Mouse (Mus musculus): ENCODE results near the gene Cps1.

Gene Cps1

DNA sequence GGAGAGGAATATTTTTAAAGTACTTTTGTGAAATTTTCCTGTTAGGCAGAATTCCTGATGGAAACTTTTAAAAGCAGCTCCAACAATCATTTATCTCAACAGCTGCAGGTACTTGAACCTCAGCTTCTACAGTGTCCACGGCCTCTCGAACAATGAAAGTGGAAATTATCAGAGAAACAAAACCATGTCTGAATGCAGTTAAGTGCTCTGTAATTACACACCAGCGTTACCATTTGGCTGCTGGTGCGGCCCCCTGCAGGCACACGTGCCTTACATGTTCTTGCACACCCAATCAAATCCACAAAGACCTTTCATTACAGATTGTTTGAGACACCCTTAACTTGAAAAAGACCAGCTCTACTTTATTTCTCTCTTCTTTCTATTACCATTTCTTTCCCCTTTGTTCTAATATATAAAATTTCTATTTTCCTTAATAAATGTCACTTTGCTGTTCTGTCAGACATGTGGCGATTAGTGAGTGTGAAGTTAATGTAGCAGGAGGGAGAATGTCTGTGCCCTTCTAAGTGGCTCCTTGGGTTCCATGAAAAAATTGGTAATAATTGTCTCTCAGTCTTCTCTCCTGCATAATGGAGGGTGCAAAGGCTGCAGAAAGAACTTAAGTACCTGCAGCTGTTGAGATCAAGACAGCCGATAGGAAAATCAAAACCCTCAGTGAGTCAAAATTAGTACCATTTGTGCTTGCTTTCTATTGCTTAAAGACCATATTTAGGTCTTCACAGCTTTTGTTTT lies 112.8 kb downstream of the Cps1 start:
- DNase-seq: no peak

DNA sequence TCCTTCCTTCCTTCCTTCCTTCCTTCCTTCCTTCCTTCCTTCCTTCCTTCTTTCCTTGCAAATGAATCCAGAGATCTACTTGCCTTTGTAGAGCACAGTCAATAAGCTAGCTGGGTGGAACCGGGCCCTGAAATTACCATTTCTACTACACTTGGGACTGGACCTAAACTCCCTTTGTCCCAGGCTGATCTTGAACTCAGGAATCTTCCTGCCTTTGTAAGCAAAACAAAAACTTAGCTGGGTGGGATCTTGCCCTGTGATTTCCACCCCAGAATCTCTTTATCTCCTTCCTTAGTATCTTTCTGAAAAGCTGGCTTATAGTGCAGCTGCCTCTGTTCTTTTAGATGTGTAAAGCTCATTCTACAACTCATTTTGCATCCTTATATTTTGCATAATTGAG lies 115.6 kb downstream of the Cps1 start:
- DNase-seq: no peak

- no peak for DNase-seq
Observed at GRCm38 (mm10) chr1:67238941-67239340, 116.1 kb downstream of the Cps1 start.

DNA sequence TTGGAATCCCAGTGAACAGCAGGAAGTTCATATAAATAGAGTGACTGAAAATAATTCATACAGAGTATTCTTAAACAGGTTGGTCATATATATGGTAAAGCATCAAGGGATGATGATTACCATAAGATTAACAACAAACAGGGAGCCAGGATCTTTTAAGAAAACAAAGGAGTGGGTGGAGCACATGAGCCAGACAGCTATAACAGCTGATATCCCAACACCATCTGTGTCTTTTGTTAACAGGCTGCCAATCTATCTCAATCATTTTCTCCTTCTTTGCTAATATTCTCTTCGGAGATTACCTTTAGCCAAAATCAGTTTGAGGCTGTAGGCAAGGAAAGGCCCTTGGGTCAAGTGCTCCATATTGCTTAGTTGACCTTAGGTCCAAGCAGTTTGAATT lies 142.4 kb downstream of the Cps1 start:
- no peak for DNase-seq

DNA sequence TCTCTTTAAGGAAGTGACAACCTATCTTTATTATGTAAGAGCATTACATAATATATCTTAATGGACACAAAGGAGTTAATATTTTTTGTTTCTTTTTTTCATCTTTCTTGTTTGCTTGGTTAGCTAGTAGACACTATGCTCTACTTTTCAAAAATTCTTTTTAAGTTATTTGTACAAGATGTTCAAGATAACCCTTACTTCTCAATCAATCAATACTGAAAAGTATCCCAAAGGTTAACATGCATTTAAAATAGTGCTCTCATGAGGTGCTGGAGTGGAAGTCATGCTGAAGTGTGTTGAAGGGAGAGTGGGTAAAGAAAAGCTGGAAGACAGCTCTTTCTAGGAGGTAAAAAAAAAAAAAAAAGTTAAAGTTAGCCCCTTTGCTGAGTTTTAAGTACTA lies 145.1 kb downstream of the Cps1 start:
- no peak for DNase-seq

GRCm38 (mm10) chr1:67268450-67268849 lies 145.6 kb downstream of the Cps1 start:
- DNase-seq: no peak

- DNase-seq: no peak
Observed at GRCm38 (mm10) chr1:67276270-67276669, 153.4 kb downstream of the Cps1 start.
